8 mouse cellular contexts compared by ENCODE assay signal in genomic region chr10:23348893-23349391, GRCm38 (mm10). TPM values are rescaled to one million over a fixed set of nuclear protein-coding genes. Genes with fewer than 3 reads are reported as not detected.
DNase-seq lines count a peak whose midpoint lies in the region; ATAC-seq and TF ChIP-seq lines count a peak whose summit lies in the region.

No protein-coding gene starts in this region.

- H3K27me3 ChIP-seq in cerebellum, adult 2 months (ENCODE audit: control insufficient read depth, insufficient read depth, low read length) = no peaks in the 10 kb centered on the region; the same call in 1 of the 2 replicates
- H3K27me3 ChIP-seq in limb, embryonic 15.5 days = 0 out of 2 replicates have a peak, but pooled peaks cover 6% of the 10 kb centered on the region
- peaks cover 9% of the 10 kb centered on the region; the same call in 1 of the 2 replicates for H3K27me3 ChIP-seq in stomach, postnatal 0 days (ENCODE audit: control insufficient read depth, insufficient read depth, low read length)

- intact Hi-C loops in left cerebral cortex, postnatal 10 days (cut with DNase I) = loop anchor here (10.0 kb wide), 1 partner anchor 1194 kb away; the partner anchor contains the start of genes H60b and Raet1e

- DNase-seq in cerebellum, adult 2 months = no peak
- DNase-seq in cerebellum, adult 18-20 months = no peak
- DNase-seq in right cerebral cortex, postnatal 25 days = peak; percentile 7
- DNase-seq in right cerebral cortex, adult 18-20 months = no peak
- DNase-seq in gastrocnemius, postnatal 25 days = peak; percentile 12
- DNase-seq in stomach, postnatal 0 days (ENCODE audit: low spot score) = peak; percentile 17
- DNase-seq in left cerebral cortex, postnatal 10 days (ENCODE audit: extremely low spot score in 1 of 2, low spot score in 2 of 2) = no peak

- no peak for TF ChIP-seq EP300 in stomach, postnatal 0 days (optimal IDR thresholded peaks at IDR 0.05)

- H3K4me2 ChIP-seq in limb, embryonic 15.5 days = peak overlapping the region; percentile 85
- H3K4me2 ChIP-seq in stomach, postnatal 0 days (replicated peaks; ENCODE audit: low read depth) = peak overlapping the region; percentile 73

- WGBS in cerebellum, adult 2 months = under 1% methylated on average over 22 of the region's 22 CpGs
- WGBS in limb, embryonic 15.5 days = under 1% methylated on average over 22 of the region's 22 CpGs
- WGBS in stomach, postnatal 0 days = 5% methylated on average over 22 of the region's 22 CpGs

- H3K27ac ChIP-seq in cerebellum, adult 2 months (ENCODE audit: insufficient read depth, low read length) = no peak overlapping the region
- H3K27ac ChIP-seq in limb, embryonic 15.5 days = peak overlapping the region; percentile 83
- H3K27ac ChIP-seq in stomach, postnatal 0 days (replicated peaks) = no peak overlapping the region

- no peaks in the 10 kb centered on the region for H3K36me3 ChIP-seq in limb, embryonic 15.5 days
- no peaks in the 10 kb centered on the region for H3K36me3 ChIP-seq in stomach, postnatal 0 days (ENCODE audit: control insufficient read depth, insufficient read depth, low read length)

- ATAC-seq in limb, embryonic 15.5 days (ENCODE audit: insufficient number of reproducible peaks, low FRiP score, low TSS enrichment, low read depth) = 0 out of 2 replicates have a peak, but pooled peaks have one; percentile 36
- ATAC-seq in stomach, postnatal 0 days (ENCODE audit: low FRiP score, low TSS enrichment) = no peak

- peaks cover 2% of the 10 kb centered on the region; the same call in 1 of the 2 replicates for H3K4me1 ChIP-seq in cerebellum, adult 2 months (ENCODE audit: control insufficient read depth, insufficient read depth, low read length)
- H3K4me1 ChIP-seq in limb, embryonic 15.5 days = peaks cover 17% of the 10 kb centered on the region
- H3K4me1 ChIP-seq in stomach, postnatal 0 days (replicated peaks; ENCODE audit: control insufficient read depth, insufficient read depth) = 0 out of 2 replicates have a peak, but pooled peaks cover 2% of the 10 kb centered on the region

- no peak for TF ChIP-seq POLR2A in cerebellum, adult 2 months (IDR thresholded peaks at IDR 0.05; ENCODE audit: borderline replicate concordance, insufficient read depth, low read length)

- H3K9me3 ChIP-seq in limb, embryonic 15.5 days = no peaks in the 10 kb centered on the region
- no peaks in the 10 kb centered on the region for H3K9me3 ChIP-seq in stomach, postnatal 0 days (ENCODE audit: control insufficient read depth, low read length)

- peak overlapping the region; percentile 53 for H3K4me3 ChIP-seq in cerebellum, adult 2 months (replicated peaks; ENCODE audit: insufficient read depth, low read depth, low read length)
- peak overlapping the region; percentile 60 for H3K4me3 ChIP-seq in limb, embryonic 15.5 days
- H3K4me3 ChIP-seq in stomach, postnatal 0 days (ENCODE audit: low read depth, low read length) = peak overlapping the region; percentile 50

- TF ChIP-seq CTCF in cerebellum, adult 2 months (IDR thresholded peaks at IDR 0.05; ENCODE audit: borderline replicate concordance, insufficient read depth, low read depth, low read length) = no peak
- no peak for TF ChIP-seq CTCF in stomach, postnatal 0 days (IDR thresholded peaks at IDR 0.05; ENCODE audit: low read depth)

- peak overlapping the region; percentile 44 for H3K9ac ChIP-seq in limb, embryonic 15.5 days
- H3K9ac ChIP-seq in stomach, postnatal 0 days (ENCODE audit: low read length) = no peak overlapping the region

RNA-seq across cellular contexts. Expression of gene Eya4, which starts 1.6 kb away (rescaled TPM):
- 0.70 and 0.82 TPM in 2 replicates for polyA plus RNA-seq in cerebellum, adult 2 months (2012; rRNA removed)
- 10 to 100 TPM; 25.6 to 27.9 TPM for total RNA-seq in gastrocnemius, postnatal 25 days (2021)
- polyA plus RNA-seq in limb, embryonic 15.5 days (2015; fragmentation: Nextera tagmentation; extraction: Ambion mirVana) = 4.8 and 5.5 TPM in 2 replicates
- 0.28 and 0.33 TPM in 2 replicates for polyA plus RNA-seq in stomach, postnatal 0 days (2015; fragmentation: Nextera tagmentation; extraction: Ambion mirVana)
- total RNA-seq in left cerebral cortex, postnatal 10 days (2021) = 1 to 10 TPM; 5.8 to 6.1 TPM

Comparison
In these comparisons a context has a peak if more than half of its experiments do, and no peak if none do; other contexts are left out.
1. DNase-seq: peak in right cerebral cortex, postnatal 25 days (single experiment), gastrocnemius, postnatal 25 days (single experiment) and stomach, postnatal 0 days (single experiment); none in cerebellum, adult 2 months (0 of 2), cerebellum, adult 18-20 months (0 of 2), right cerebral cortex, adult 18-20 months (single experiment) and left cerebral cortex, postnatal 10 days (0 of 2).
2. Peak in every context shown above with its lines, with median percentiles within 50 percentile points of each other: H3K4me3 ChIP-seq.